Mouse (Mus musculus): ENCODE data around the gene Cdkl4.
"Not testable (repeated sequence)": the region's sequence is repeated elsewhere in the genome, so short reads cannot be mapped to it uniquely, and the experiment has no call there.

Cdkl4 gene

GRCm38 (mm10) chr17:80577639-80578038, at the start of gene Cdkl4:
Gene Cdkl4, minus strand, starts transcription at chr17:80577813.
- no peak for DNase-seq

- DNase-seq = no peak
These were observed 47.4 kb upstream of the Cdkl4 start for GRCm38 (mm10) chr17:80624979-80625378.

GRCm38 (mm10) chr17:80621691-80622090, 44.1 kb upstream of the Cdkl4 start:
- no peak for DNase-seq

GRCm38 (mm10) chr17:80620786-80621423, 43.3 kb upstream of the Cdkl4 start:
- peak; percentile 58 for DNase-seq

- no peak for DNase-seq
These were observed 41.9 kb upstream of the Cdkl4 start for GRCm38 (mm10) chr17:80619556-80619955.

- DNase-seq = no peak
These were observed 41.3 kb upstream of the Cdkl4 start for GRCm38 (mm10) chr17:80618890-80619289.

- DNase-seq = no peak
These were observed 26.2 kb upstream of the Cdkl4 start for GRCm38 (mm10) chr17:80603806-80604205.

- no peak for DNase-seq
These were observed 25.5 kb upstream of the Cdkl4 start for GRCm38 (mm10) chr17:80603079-80603625.

GRCm38 (mm10) chr17:80601371-80601770, 23.8 kb upstream of the Cdkl4 start:
- DNase-seq = peak; percentile 69

GRCm38 (mm10) chr17:80583051-80583450, 5.4 kb upstream of the Cdkl4 start:
- no peak for DNase-seq

- no peak for DNase-seq
These were observed 2.3 kb upstream of the Cdkl4 start for GRCm38 (mm10) chr17:80579901-80580300.

- DNase-seq = no peak
These were observed 1.5 kb upstream of the Cdkl4 start for GRCm38 (mm10) chr17:80579089-80579488.

GRCm38 (mm10) chr17:80578041-80578440, 428 bp upstream of the Cdkl4 start:
- no peak for DNase-seq

- peak; percentile 88 for DNase-seq
These were observed 399 bp downstream of the Cdkl4 start for GRCm38 (mm10) chr17:80577214-80577613.

GRCm38 (mm10) chr17:80575008-80575407, 2.6 kb downstream of the Cdkl4 start:
- no peak for DNase-seq

- no peak for DNase-seq
These were observed 3.1 kb downstream of the Cdkl4 start for GRCm38 (mm10) chr17:80574471-80574965.

GRCm38 (mm10) chr17:80572187-80572935, 5.3 kb downstream of the Cdkl4 start:
- no peak for DNase-seq

- no peak for DNase-seq
These were observed 6.2 kb downstream of the Cdkl4 start for GRCm38 (mm10) chr17:80571460-80571859.

GRCm38 (mm10) chr17:80569718-80570117, 7.9 kb downstream of the Cdkl4 start:
- not testable (repeated sequence) for DNase-seq

GRCm38 (mm10) chr17:80568842-80569601, 8.6 kb downstream of the Cdkl4 start:
- DNase-seq = no peak

- DNase-seq = no peak
These were observed 9.2 kb downstream of the Cdkl4 start for GRCm38 (mm10) chr17:80568441-80568840.

GRCm38 (mm10) chr17:80564611-80564924, 13.0 kb downstream of the Cdkl4 start:
- DNase-seq = no peak
